Mouse (Mus musculus) erythroblast, embryonic 14.5 days (primary cell): Measurements from ENCODE around the gene Apeh. TPM values are rescaled to one million over a fixed set of nuclear protein-coding genes. Genes with fewer than 3 reads are reported as not detected.

Source experiments
- H3K27me3 ChIP-seq: 2 replicates; pipeline ENCODE4 v1.6.1; 2012; ENCODE audit warnings: inconsistent platforms; ENCODE audit not compliant: control insufficient read depth
- H3K36me3 ChIP-seq: 2 replicates; pipeline ENCODE4 v1.6.1; 2012; ENCODE audit warnings: mild to moderate bottlenecking, inconsistent platforms; ENCODE audit not compliant: control insufficient read depth
- H3K4me1 ChIP-seq: 2 replicates; pipeline ENCODE4 v1.6.1; 2012; ENCODE audit warnings: inconsistent platforms; ENCODE audit not compliant: control insufficient read depth
- H3K4me3 ChIP-seq: replicated peaks from 2 replicates; pipeline ENCODE3; 2012; ENCODE audit warnings: moderate library complexity, mild to moderate bottlenecking, inconsistent platforms
- H3K9me3 ChIP-seq: 2 replicates; pipeline ENCODE4 v1.6.1; 2012; ENCODE audit warnings: low read length, inconsistent platforms, mixed read lengths; ENCODE audit not compliant: control insufficient read depth
- GATA1 ChIP-seq: IDR thresholded peaks from 2 replicates; pipeline ENCODE4 v1.6.1; 2012; ENCODE audit warnings: low read length, inconsistent platforms, mixed read lengths
- TAL1 ChIP-seq: IDR thresholded peaks from 3 replicates; pipeline ENCODE4 v1.6.1; 2012; ENCODE audit warnings: low read length, inconsistent platforms, mixed read lengths
- polyA plus RNA-seq: library from polyadenylated mRNA; stranded (reverse); fragments of >175 nt; gene quantifications from 2 replicates; pipeline ENCODE4 v1.2.3, GENCODE M21; 2012

Apeh gene
- polyA plus RNA-seq, 1 experiment, result 47.5 TPM

GRCm38 (mm10) chr9:108055661-108056237, 38.7 kb downstream of the Apeh start:
- no peak for TF ChIP-seq GATA1
- TF ChIP-seq TAL1, result no peak
- Histone ChIP-seq H3K4me1 (peaks cover 40% of the 10 kb centered on the region), H3K9me3 (no peaks in the 10 kb centered on the region), H3K4me3 (no peak overlapping the region), H3K36me3 (peaks cover 100% of the 10 kb centered on the region), H3K27me3 (no peaks in the 10 kb centered on the region; the same call in 1 of the 2 replicates)

GRCm38 (mm10) chr9:108055061-108055460, 39.3 kb downstream of the Apeh start:
- Histone ChIP-seq H3K27me3 (no peaks in the 10 kb centered on the region; the same call in 1 of the 2 replicates), H3K4me1 (peaks cover 47% of the 10 kb centered on the region), H3K9me3 (no peaks in the 10 kb centered on the region), H3K4me3 (no peak overlapping the region), H3K36me3 (peaks cover 100% of the 10 kb centered on the region)
- TF ChIP-seq GATA1, result no peak
- no peak for TF ChIP-seq TAL1

- peaks cover 99% of the 10 kb centered on the region for H3K36me3 ChIP-seq
- H3K9me3 ChIP-seq, result no peaks in the 10 kb centered on the region
- H3K27me3 ChIP-seq, result no peaks in the 10 kb centered on the region
- peaks cover 51% of the 10 kb centered on the region for H3K4me1 ChIP-seq
- TF ChIP-seq GATA1, result no peak
- TF ChIP-seq TAL1, result no peak
- no peak overlapping the region for H3K4me3 ChIP-seq
Observed at GRCm38 (mm10) chr9:108054331-108055040, 39.9 kb downstream of the Apeh start.

GRCm38 (mm10) chr9:108053665-108054225, 40.7 kb downstream of the Apeh start:
- Histone ChIP-seq H3K36me3 (peaks cover 92% of the 10 kb centered on the region), H3K4me3 (no peak overlapping the region), H3K4me1 (peaks cover 54% of the 10 kb centered on the region), H3K27me3 (no peaks in the 10 kb centered on the region), H3K9me3 (no peaks in the 10 kb centered on the region)
- TF ChIP-seq GATA1, result no peak
- TF ChIP-seq TAL1, result no peak

- no peaks in the 10 kb centered on the region for H3K27me3 ChIP-seq
- H3K4me3 ChIP-seq, result peak within 1 kb of the TSS; percentile 3
- TF ChIP-seq TAL1 (no peak), GATA1 (no peak)
- no peaks in the 10 kb centered on the region for H3K9me3 ChIP-seq
- peaks cover 86% of the 10 kb centered on the region for H3K36me3 ChIP-seq
- H3K4me1 ChIP-seq, result peaks cover 61% of the 10 kb centered on the region
Observed at GRCm38 (mm10) chr9:108052885-108053664, 41.3 kb downstream of the Apeh start, which contains the start of gene Amigo3. Gene Amigo3 (plus strand): TSS chr9:108053159.

GRCm38 (mm10) chr9:108052411-108052810, 42.0 kb downstream of the Apeh start:
- TF ChIP-seq TAL1, result no peak
- no peak for TF ChIP-seq GATA1
- H3K9me3 ChIP-seq, result no peaks in the 10 kb centered on the region
- peaks cover 86% of the 10 kb centered on the region for H3K36me3 ChIP-seq
- H3K27me3 ChIP-seq, result no peaks in the 10 kb centered on the region
- H3K4me1 ChIP-seq, result peaks cover 67% of the 10 kb centered on the region
- H3K4me3 ChIP-seq, result no peak overlapping the region

- H3K4me1 ChIP-seq, result peaks cover 73% of the 10 kb centered on the region
- H3K9me3 ChIP-seq, result no peaks in the 10 kb centered on the region
- H3K27me3 ChIP-seq, result no peaks in the 10 kb centered on the region
- H3K36me3 ChIP-seq, result peaks cover 86% of the 10 kb centered on the region
- H3K4me3 ChIP-seq, result no peak overlapping the region
- TF ChIP-seq GATA1 (no peak), TAL1 (no peak)
Observed at GRCm38 (mm10) chr9:108051931-108052220, 42.5 kb downstream of the Apeh start.

- no peak for TF ChIP-seq GATA1
- no peak for TF ChIP-seq TAL1
- Histone ChIP-seq H3K36me3 (peaks cover 86% of the 10 kb centered on the region), H3K9me3 (no peaks in the 10 kb centered on the region), H3K4me1 (peaks cover 78% of the 10 kb centered on the region), H3K27me3 (no peaks in the 10 kb centered on the region), H3K4me3 (no peak overlapping the region)
Observed at GRCm38 (mm10) chr9:108051184-108051930, 43.0 kb downstream of the Apeh start.
